Mouse (Mus musculus) midbrain, embryonic 15.5 days (tissue): Measurements from ENCODE around the gene Acd. TPM values are rescaled to one million over a fixed set of nuclear protein-coding genes. Genes with fewer than 3 reads are reported as not detected.

Experiments used
- ATAC-seq: fragments of 200-750 bp; cut with Nextera tagmentation; replicated peaks from 2 replicates; pipeline ENCODE4 v1.8.0; 2017; ENCODE audit warnings: moderate TSS enrichment
- H3K27ac ChIP-seq: fragments of 300-500 bp; sonication (generic); 2 replicates; pipeline ENCODE4 v1.5.1; 2015; ENCODE audit warnings: mild to moderate bottlenecking, inconsistent platforms
- H3K27me3 ChIP-seq: fragments of 300-500 bp; sonication (generic); replicated peaks from 2 replicates; pipeline ENCODE4 v1.6.1; 2015; ENCODE audit warnings: inconsistent platforms
- H3K36me3 ChIP-seq: fragments of 300-500 bp; sonication (generic); replicated peaks from 2 replicates; pipeline ENCODE4 v1.6.1; 2015; ENCODE audit warnings: inconsistent platforms
- H3K4me1 ChIP-seq: fragments of 300-500 bp; sonication (generic); 2 replicates; pipeline ENCODE4 v1.6.1; 2015; ENCODE audit warnings: inconsistent platforms
- H3K4me2 ChIP-seq: fragments of 300-500 bp; sonication (generic); 2 replicates; pipeline ENCODE4 v1.6.1; 2015; ENCODE audit warnings: inconsistent platforms, mild to moderate bottlenecking, moderate library complexity
- H3K4me3 ChIP-seq: fragments of 300-500 bp; sonication (generic); 2 replicates; pipeline ENCODE4 v1.5.1; 2015; ENCODE audit warnings: mild to moderate bottlenecking, inconsistent platforms
- H3K9ac ChIP-seq: fragments of 300-500 bp; sonication (generic); 2 replicates; pipeline ENCODE4 v1.6.1; 2015; ENCODE audit warnings: mild to moderate bottlenecking, inconsistent platforms
- H3K9me3 ChIP-seq: fragments of 300-500 bp; sonication (generic); 2 replicates; pipeline ENCODE4 v1.6.1; 2016; ENCODE audit warnings: inconsistent platforms
- WGBS: fragments of 180-500 bp; shearing (Covaris S2); methylation state at CpG from one replicate; pipeline ENCODE4 v1.1.7; 2015; ENCODE audit warnings: mixed read lengths; 5-methylcytosine and 5-hydroxymethylcytosine counted together
- polyA plus RNA-seq: library from polyadenylated mRNA; unstranded; fragments of >200 nt; fragmentation: Nextera tagmentation; extraction: Ambion mirVana; gene quantifications from 2 replicates; pipeline ENCODE4 v1.2.1, GENCODE M21; 2015

Gene Acd
- polyA plus RNA-seq, 1 experiment from 2014 or later: 106 TPM

GRCm38 (mm10) chr8:105712286-105712685 is 11.4 kb upstream of the Acd start:
- H3K4me2 ChIP-seq: no peak overlapping the region

DNA sequence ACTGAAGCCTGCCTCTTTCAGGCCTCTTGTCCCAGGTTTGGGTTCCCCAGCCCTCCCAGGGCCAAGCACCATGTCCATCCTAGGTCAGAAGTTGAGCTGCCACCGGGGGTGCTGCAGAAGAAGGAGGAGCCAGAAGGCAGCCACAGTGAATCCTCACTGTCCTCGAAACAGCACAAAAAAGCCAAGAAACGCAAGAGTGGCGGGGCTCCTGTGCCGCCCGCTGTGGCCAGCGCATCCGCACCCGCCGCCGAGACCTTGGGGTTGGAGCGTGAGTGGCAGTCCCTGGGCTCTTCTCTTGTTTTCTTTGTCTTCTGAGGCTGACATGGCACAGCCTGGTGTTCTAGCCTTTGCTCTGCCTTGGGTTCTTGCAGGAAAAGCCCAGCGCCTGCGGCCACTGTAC is 8.4 kb upstream of the Acd start:
- Histone ChIP-seq H3K27me3 (no peaks in the 10 kb centered on the region), H3K27ac (no peak overlapping the region), H3K36me3 (no peaks in the 10 kb centered on the region), H3K9ac (no peak overlapping the region), H3K4me3 (no peak overlapping the region), H3K4me2 (no peak overlapping the region), H3K9me3 (no peaks in the 10 kb centered on the region), H3K4me1 (peaks cover 13% of the 10 kb centered on the region)
- ATAC-seq: no peak
- 78% methylated on average over 14 of the region's 14 CpGs for WGBS

More at GRCm38 (mm10) chr8:105712286-105712685, 11.4 kb upstream of the Acd start:
- ATAC-seq: no peak
- H3K27ac ChIP-seq: no peak overlapping the region
- no peak overlapping the region for H3K9ac ChIP-seq
- H3K4me3 ChIP-seq: no peak overlapping the region
- H3K9me3 ChIP-seq: no peaks in the 10 kb centered on the region
- no peaks in the 10 kb centered on the region for H3K27me3 ChIP-seq
- H3K36me3 ChIP-seq: peaks cover 6% of the 10 kb centered on the region; the same call in 1 of the 2 replicates
- WGBS: 86% methylated on average over 3 of the region's 3 CpGs
- H3K4me1 ChIP-seq: peaks cover 8% of the 10 kb centered on the region

- H3K4me3 ChIP-seq: no peak overlapping the region
- no peaks in the 10 kb centered on the region for H3K36me3 ChIP-seq
- WGBS: 95% methylated on average over 8 of the region's 8 CpGs
- peaks cover 13% of the 10 kb centered on the region for H3K4me1 ChIP-seq
- no peak overlapping the region for H3K27ac ChIP-seq
- H3K4me2 ChIP-seq: no peak overlapping the region
- no peaks in the 10 kb centered on the region for H3K27me3 ChIP-seq
- peak; percentile 12; the same call in 1 of the 2 replicates for ATAC-seq
- H3K9me3 ChIP-seq: no peaks in the 10 kb centered on the region
- H3K9ac ChIP-seq: no peak overlapping the region
Measured at GRCm38 (mm10) chr8:105708675-105709074, 7.8 kb upstream of the Acd start.

DNA sequence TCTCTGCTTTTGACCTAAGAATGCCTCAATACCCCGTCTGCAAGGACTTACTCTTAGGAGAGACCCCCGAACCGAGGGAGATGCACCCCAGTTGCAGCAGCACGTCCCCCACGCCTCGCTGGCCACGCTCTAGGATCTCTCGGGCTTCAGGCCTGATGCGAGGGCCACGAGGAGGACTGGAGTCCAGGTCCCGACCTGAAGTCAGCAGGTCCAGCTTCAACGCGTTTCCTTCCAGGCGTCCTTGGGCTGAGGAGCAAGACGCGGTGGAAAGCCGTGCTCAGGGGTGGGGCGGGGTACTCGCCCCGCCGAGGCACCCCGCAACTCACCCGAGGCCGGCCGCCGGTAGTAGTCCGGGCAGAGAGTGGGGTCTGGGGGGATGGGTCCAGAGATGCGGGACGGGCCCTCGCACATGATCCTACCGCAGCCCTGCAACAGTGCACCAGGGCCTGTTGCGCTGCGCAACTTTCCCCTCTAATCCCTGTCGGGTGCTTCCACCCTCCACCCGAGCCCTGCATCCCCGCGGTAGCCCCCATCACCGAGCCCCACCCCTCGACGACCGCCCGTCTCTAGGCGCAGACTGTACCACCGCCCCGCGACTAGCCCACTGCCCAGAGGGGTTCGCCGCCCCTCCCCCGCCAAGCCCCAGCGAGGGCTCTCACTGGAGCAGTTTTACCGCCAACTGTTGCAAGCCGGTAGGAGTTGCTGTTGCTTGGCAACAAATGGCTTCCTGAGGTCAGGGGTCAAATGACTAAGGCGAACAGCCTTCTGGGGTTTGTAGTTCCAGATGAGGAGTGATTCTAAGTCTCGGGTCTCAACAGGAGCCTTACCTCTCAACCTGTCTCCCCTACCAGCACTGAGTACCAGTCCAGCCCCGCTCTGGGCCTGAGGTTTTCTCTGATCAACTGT is 6.8 kb upstream of the Acd start, which contains the start of the genes 4933405L10Rik and Enkd1:
Gene 4933405L10Rik, plus strand, starts transcription at position 158 of the 906 bp plus-strand sequence.
Gene Enkd1, minus strand, starts transcription at position 713 of the 906 bp plus-strand sequence.
- H3K27me3 ChIP-seq: no peaks in the 10 kb centered on the region
- H3K36me3 ChIP-seq: no peaks in the 10 kb centered on the region

DNA sequence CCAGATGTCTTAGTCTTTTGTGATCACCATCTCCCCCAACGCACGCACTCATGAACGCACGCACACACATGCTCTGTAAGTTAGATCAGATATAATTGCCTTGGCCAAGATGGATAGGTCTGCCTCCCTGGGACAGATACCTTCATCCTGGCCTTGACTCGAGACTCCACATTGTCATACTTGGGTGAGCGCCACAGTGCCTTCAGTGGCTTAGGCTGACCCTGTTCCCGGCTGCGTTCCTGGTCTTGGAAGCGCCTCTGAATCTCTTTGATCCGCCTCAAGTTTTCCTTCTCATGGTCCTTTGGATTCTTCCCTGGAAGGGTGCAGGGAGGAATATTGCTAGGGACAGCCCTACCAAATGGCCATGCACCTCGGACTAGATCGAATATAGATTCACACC is 5.5 kb upstream of the Acd start:
- ATAC-seq: no peak
- H3K9me3 ChIP-seq: no peaks in the 10 kb centered on the region
- H3K9ac ChIP-seq: no peak overlapping the region
- 75% methylated on average over 12 of the region's 12 CpGs for WGBS
- no peak overlapping the region for H3K4me2 ChIP-seq
- no peaks in the 10 kb centered on the region for H3K36me3 ChIP-seq
- H3K27me3 ChIP-seq: no peaks in the 10 kb centered on the region
- H3K4me1 ChIP-seq: peaks cover 24% of the 10 kb centered on the region
- H3K27ac ChIP-seq: no peak overlapping the region
- H3K4me3 ChIP-seq: no peak overlapping the region

More for the DNA sequence above, 6.8 kb upstream of the Acd start, which contains the start of the genes 4933405L10Rik and Enkd1:
- H3K9ac ChIP-seq: peak within 1 kb of the TSS; percentile 49
- ATAC-seq: peak; percentile 79
- H3K4me1 ChIP-seq: peaks cover 13% of the 10 kb centered on the region
- WGBS: under 1% methylated on average over 51 of the region's 55 CpGs
- no peaks in the 10 kb centered on the region for H3K9me3 ChIP-seq
- no peak within 1 kb of the TSS for H3K27ac ChIP-seq
- H3K4me3 ChIP-seq: peak within 1 kb of the TSS; percentile 80
- peak within 1 kb of the TSS; percentile 98 for H3K4me2 ChIP-seq

- Histone ChIP-seq H3K9me3 (no peaks in the 10 kb centered on the region), H3K4me3 (no peak overlapping the region), H3K27me3 (no peaks in the 10 kb centered on the region), H3K4me1 (peaks cover 30% of the 10 kb centered on the region), H3K4me2 (no peak overlapping the region), H3K27ac (no peak overlapping the region), H3K36me3 (no peaks in the 10 kb centered on the region), H3K9ac (no peak overlapping the region)
- ATAC-seq: no peak
- 90% methylated on average over 6 of the region's 6 CpGs for WGBS
Measured at GRCm38 (mm10) chr8:105704955-105705354, 4.1 kb upstream of the Acd start.

GRCm38 (mm10) chr8:105704146-105704812 is 3.4 kb upstream of the Acd start:
- no peaks in the 10 kb centered on the region for H3K27me3 ChIP-seq
- no peak overlapping the region for H3K4me3 ChIP-seq
- no peak overlapping the region for H3K9ac ChIP-seq
- WGBS: 93% methylated on average over 34 of the region's 34 CpGs
- no peaks in the 10 kb centered on the region for H3K36me3 ChIP-seq
- H3K27ac ChIP-seq: no peak overlapping the region
- peaks cover 37% of the 10 kb centered on the region for H3K4me1 ChIP-seq
- H3K9me3 ChIP-seq: no peaks in the 10 kb centered on the region
- H3K4me2 ChIP-seq: no peak overlapping the region
- ATAC-seq: no peak

DNA sequence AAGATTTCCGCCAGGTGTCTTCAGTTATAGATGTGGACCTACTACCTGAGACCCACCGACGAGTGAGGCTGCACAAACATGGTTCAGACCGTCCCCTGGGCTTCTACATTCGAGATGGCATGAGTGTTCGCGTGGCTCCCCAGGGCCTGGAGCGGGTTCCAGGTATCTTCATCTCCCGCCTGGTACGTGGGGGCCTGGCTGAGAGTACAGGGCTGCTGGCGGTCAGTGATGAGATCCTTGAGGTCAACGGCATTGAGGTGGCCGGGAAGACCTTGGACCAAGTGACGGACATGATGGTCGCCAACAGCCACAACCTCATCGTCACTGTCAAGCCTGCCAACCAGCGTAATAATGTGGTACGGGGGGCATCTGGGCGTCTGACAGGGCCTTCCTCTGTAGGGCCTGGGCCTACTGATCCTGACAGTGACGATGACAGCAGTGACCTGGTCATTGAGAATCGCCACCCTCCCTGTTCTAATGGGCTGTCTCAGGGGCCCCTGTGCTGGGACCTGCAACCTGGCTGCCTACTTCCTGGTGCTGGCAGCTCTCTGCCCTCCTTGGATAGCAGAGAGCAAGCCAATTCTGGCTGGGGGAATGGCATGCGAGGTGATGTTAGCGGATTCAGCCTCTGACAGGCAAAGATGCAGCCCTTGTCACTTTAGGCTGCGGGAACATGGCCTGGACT is 2.0 kb upstream of the Acd start:
- H3K27me3 ChIP-seq: no peaks in the 10 kb centered on the region
- H3K27ac ChIP-seq: no peak overlapping the region
- H3K9ac ChIP-seq: no peak overlapping the region
- peaks cover 34% of the 10 kb centered on the region for H3K4me1 ChIP-seq
- H3K4me3 ChIP-seq: no peak overlapping the region
- no peak for ATAC-seq
- peak overlapping the region; percentile 85; the same call in 1 of the 2 replicates for H3K4me2 ChIP-seq
- no peaks in the 10 kb centered on the region for H3K9me3 ChIP-seq
- H3K36me3 ChIP-seq: peaks cover 8% of the 10 kb centered on the region
- WGBS: 91% methylated on average over 24 of the region's 24 CpGs

- no peaks in the 10 kb centered on the region for H3K9me3 ChIP-seq
- no peaks in the 10 kb centered on the region for H3K27me3 ChIP-seq
- 36% methylated on average over 18 of the region's 18 CpGs for WGBS
- H3K27ac ChIP-seq: peak overlapping the region; percentile 92
- peaks cover 17% of the 10 kb centered on the region for H3K36me3 ChIP-seq
- H3K4me1 ChIP-seq: peaks cover 26% of the 10 kb centered on the region
- peak overlapping the region; percentile 64 for H3K4me3 ChIP-seq
- H3K4me2 ChIP-seq: peak overlapping the region; percentile 85
- peak overlapping the region; percentile 67 for H3K9ac ChIP-seq
- ATAC-seq: peak; percentile 24
Measured at GRCm38 (mm10) chr8:105702001-105702401, 1.1 kb upstream of the Acd start.

DNA sequence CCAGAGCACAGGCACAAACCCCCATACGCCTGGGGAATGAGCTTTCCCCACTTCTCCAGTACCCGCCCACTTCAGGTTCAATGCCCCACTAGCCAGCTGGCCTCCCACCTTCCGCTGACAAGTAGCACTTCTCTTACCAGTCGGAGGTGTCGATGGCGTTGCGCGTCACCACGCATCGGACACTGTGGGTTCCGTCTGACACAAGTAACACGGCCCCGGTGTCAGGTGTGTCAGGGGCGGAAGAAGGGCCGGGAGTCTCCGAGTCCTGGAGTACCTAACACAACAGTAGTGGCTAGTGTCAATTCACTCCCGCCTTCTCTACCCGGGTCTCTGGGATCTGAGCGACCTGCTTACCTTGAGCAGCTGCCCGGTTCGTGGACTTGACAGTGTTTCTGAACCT is 336 bp downstream of the Acd start:
- peaks cover 25% of the 10 kb centered on the region for H3K4me1 ChIP-seq
- peak overlapping the region; percentile 85 for H3K4me2 ChIP-seq
- H3K27ac ChIP-seq: peak overlapping the region; percentile 92
- H3K4me3 ChIP-seq: peak overlapping the region; percentile 64
- under 1% methylated on average over 21 of the region's 21 CpGs for WGBS
- H3K36me3 ChIP-seq: peaks cover 20% of the 10 kb centered on the region
- H3K27me3 ChIP-seq: no peaks in the 10 kb centered on the region
- no peaks in the 10 kb centered on the region for H3K9me3 ChIP-seq
- H3K9ac ChIP-seq: peak overlapping the region; percentile 59
- peak; percentile 41; the same call in 1 of the 2 replicates for ATAC-seq

- no peak for ATAC-seq
- WGBS: 90% methylated on average over 11 of the region's 11 CpGs
- Histone ChIP-seq H3K27ac (0 out of 2 replicates have a peak overlapping the region, but pooled peaks have one; percentile 92), H3K36me3 (peaks cover 20% of the 10 kb centered on the region), H3K4me2 (peak overlapping the region; percentile 85), H3K9me3 (no peaks in the 10 kb centered on the region), H3K4me1 (peaks cover 34% of the 10 kb centered on the region), H3K4me3 (peak overlapping the region; percentile 64), H3K9ac (peak overlapping the region; percentile 59), H3K27me3 (no peaks in the 10 kb centered on the region)
Measured at GRCm38 (mm10) chr8:105699488-105700215, 1.2 kb downstream of the Acd start.
